Mouse (Mus musculus): ENCODE measurements around the gene Rpl28.
A peak's percentile ranks its signal among the peaks of the same experiment; 100 is the strongest.

Rpl28 gene

DNA sequence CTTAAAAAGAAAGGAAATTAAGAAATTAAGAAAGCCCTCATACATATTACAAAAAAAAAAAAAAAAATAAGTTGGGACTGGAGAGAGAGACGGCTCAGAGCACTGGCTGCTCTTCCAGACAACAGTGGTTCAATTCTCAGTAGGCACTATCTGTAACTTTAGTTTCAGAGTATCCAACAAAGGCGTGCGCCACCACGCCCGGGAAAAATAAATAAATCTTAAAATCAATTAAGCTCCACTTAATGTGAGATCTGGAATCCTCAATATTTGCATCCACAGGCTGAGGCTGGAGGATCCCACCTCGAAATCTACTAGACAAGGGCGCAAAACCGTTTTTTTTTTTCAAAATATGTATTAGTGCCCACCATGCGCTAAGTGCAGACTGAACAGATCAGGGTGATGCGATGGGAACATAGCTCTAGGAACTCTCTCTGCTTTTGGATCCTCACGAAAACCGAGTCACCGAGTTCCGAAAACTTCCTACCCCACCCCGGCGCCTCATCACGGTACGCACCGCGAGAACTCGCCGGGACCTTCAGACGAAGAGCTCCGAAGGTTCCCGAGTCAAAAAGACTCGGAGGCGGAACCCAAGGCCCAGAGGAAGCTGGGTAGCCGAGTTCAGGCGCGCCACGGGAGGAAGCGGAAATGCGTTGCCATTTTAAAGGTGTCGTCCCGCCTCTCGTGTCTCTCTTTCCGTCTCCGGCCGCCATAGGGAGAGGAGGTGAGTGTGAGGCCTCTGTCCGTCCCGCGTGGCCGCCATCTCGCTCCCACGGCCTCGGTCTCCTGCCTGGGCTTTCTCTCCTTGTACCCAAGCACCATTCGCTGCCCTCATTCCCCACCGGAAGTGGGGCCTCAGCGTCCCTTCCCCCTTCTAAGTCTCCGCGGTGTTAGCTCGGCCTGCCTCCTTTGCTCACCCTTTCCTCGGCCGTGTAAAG is at the start of gene Rpl28:
Gene Rpl28 (plus strand): TSS at position 597 of the 935 bp plus-strand sequence.
- DNase-seq (ENCODE audit: low spot score in 2 of 2), result peak; percentile 91 to 94

DNA sequence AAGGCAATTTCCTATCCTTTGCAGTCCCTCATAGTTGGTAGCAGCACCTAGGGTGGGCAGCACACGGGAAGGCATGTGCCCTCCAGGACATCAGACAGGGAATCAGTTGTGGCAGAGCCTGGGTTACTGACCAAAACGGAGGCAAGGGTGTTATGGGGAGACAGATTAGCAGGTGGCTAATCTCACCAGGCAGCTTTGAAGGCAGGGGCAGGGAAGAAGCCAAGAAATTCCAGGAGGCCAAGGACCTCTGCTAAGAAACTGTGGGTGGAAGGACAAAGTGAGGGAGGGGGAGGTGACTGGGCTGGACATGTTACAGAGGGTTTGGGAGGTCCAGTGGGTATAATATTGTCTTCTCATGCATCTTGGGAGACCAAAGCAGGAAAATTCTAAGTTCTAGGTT is 49.3 kb upstream of the Rpl28 start:
- DNase-seq (ENCODE audit: low spot score in 2 of 2), result no peak

DNA sequence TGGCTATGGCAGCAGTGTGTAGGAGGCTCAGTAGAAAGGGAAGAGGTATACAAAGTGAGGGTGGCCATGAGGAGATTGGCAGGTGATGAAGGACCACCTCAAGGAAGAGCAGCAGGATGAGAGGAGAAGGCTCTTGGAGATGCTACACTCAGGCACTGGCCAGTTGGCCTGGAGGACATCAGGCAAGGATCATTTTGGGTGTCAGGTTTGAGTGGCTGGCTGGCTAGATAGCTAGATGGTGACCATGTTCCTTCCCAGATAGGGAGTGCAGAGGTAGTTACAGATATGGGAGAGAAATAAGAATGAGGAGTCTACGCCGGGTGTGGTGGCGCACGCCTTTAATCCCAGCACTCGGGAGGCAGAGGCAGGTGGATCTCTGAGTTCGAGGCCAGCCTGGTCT is 47.8 kb upstream of the Rpl28 start:
- no peak for DNase-seq (ENCODE audit: low spot score in 2 of 2)

DNA sequence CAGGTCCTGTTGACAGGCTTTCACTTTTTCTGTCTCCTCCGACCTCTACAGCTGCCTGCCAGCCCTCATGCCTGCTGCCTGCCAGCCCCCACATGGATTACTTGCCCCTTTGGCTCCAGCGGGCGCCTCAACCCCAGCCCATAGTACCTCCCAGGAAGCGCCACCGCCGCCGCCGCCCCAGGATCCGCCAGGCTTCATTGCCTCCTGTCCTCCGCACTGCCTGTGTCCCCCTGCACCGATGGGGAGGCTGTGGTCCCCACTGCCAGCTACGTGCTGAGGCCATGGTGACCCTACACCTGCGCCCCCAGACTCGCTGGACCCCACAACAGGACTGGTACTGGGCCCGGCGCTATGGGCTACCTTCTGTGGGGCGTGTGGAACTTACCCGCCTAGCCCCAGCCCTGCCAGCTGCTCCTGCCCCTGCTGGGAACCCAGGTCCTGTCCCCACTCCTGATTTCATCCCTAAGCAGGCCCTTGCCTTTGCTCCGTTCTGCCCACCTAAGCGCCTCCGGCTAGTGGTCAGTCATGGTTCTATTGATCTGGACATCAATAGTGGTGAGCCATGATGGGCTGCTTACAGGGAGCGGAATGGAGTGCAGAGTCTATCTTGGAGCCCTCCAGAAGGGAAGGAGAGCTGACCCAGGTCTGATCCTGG is 46.2 kb upstream of the Rpl28 start:
- no peak for DNase-seq (ENCODE audit: low spot score in 2 of 2)

DNA sequence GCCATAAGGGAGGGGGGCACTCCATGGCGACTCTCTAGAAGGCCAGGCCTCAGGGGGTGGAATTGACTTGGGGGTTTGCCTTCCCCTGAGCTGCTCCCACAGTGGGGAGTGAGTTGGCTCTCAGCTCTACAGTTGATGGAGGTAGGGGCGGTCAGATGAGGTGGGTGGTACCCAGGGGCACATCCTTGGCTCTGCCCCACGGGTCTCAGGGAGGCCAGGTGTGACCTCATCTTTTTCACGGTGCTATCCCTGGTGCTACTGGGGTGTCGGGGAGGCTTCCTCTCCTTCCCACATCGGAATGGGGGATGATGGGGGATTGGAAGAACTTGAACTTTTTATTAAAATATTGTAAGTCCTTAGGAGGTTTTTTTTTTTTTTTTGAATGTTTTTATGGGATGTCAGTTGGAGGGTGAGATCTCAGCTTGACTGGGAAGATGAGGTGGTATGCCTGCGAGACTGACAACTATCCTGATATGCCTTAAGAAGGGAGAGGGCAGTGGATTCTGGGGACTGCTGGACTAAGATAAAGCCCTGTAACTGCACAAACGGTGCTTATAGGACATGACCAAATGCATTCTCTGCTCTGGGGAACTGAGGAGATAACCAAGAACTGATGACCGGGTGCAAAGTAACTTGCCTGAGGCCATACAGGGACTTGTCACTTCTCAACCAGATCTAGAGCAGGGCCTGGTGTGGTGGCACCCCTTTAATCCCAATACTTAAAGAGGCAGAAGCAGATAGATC is 45.3 kb upstream of the Rpl28 start:
- DNase-seq (ENCODE audit: low spot score in 2 of 2), result no peak

DNA sequence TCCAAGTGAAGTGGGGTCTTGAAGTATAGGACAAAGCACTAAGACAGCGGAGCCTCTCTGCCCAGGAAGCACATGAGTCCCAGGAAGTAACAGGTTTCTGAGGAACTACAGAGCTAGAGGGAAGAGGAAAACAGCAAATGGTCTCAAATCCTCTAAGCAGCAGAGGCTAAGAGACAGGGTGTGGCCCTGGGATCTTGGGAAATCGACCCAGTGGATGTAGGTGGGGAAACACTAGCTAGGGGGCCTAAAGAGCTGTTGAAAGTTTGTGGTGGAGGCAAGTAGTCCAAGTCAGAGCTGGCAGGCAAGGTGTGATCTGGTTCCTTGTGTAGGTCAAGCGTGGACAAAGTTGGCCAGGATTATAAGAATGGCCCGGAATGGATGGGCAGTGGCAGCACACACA is 44.4 kb upstream of the Rpl28 start:
- no peak for DNase-seq (ENCODE audit: low spot score in 2 of 2)

DNA sequence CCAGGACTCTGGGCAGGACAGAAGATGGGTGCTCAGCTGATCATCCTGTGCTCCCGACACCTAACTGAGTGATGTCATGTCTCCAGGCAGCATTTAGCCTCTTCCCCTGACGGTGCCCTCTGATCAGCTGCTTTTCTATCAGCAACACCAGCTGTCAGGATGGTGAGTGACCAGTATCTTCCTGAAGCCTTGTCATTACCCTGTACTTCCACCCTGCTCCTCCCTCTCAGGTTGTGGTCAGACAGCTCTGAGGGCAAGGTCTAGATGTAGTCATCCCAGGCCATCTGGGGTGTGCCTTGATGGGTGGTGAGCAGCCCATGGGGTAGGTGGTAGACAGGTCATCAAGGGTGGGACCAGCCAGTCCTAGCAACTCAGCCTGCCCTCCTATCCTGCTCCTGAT is 43.5 kb upstream of the Rpl28 start:
- no peak for DNase-seq (ENCODE audit: low spot score in 2 of 2)

DNA sequence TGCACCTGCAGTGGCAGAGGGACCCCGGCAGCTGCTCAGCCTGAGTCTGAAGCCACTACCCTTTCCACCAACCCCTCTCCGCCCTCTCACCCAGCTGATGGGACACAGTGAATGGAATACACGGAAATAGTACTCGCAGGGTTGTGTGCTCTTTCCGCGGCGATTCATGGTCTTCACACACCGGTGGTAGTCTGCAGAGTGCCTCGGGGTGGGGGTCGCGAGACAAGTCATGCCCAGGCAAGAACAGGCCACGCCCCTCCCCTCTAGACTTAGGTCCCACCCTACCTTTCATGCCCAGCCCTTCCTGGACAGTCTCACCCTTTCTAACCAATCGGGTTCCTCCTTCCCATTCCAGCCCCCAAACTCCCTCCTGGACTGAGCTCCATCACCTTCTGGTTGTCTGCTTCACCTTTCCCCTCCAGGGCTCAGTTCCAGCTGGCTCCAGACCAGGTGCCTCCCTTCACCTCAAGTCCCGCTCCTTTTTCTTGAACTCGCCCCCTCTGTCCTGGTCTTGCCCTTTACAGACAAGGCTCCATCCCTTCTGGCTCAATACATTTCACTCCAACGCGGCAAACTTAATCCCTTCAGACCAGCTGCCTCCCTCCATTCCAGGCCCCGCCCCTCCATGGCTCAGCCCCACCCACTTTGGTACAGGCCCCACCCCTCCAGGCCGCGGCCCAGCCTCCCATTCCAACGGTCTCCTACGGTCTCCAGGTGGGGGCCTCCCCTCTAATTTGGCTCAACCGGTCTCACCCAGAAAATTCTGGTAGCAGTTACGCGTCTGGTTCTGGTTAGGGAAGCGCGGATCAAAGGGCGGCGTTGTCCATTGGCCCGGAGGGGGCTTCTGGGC is 40.5 kb upstream of the Rpl28 start:
- DNase-seq (ENCODE audit: low spot score in 2 of 2), result peak; percentile 18 to 19

DNA sequence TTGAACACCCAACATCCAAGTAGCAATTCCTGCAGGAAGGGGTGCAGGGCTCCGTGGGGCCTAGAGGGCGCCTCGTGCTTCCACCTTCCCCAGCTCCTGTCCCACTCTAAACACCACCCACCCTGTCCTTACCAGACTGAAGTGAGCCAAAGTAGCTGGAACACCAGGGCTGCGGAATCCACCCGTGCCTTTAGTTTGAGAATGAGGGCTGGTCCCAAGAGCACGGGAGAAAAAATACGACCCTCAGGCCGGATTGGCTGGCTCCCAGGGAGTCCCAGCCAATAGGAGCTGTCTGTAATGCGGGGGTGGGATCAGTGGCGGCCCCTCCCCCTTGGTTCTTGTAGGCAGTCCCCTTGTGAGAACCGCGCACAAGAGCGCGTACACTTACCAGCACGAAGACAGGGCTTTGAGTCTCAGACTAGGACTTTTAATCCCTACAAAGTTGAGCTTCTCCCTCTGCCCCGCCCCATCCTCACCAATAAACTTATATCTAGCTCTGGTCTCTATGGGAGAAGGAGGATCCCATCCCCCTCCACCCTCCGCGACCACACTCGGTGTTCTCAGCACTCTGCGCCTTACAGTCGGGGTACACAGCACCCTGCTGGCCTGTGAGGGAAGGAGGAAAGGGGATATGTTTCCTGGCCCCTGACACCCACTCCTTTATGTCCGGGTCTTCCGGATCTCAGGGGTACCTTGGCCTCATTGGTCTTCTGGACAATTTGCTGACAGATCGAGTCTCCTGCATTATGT is 39.7 kb upstream of the Rpl28 start, which contains the start of gene Cox6b2:
Gene Cox6b2 (minus strand): TSS at position 274 of the 750 bp plus-strand sequence.
- DNase-seq (ENCODE audit: low spot score in 2 of 2), result peak; percentile 72 to 76

DNA sequence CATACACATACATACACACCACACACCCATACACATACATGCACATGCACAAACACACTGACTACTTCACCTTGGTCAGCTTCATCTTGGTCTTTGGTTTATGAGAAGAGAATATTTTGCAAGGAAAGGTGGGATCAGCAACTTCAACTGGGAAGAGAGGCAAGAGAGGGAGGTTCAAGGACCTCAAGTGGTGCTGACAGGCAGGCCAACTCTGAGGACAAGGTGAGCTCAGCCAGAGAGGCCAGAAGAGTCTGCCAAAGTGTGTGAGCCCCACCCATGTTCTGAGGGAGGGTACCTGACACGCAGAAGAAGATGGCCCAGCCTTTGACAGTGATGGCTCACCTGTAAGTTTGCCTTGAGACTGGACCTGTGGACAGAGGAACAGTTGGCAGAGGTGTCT is 33.0 kb upstream of the Rpl28 start:
- no peak for DNase-seq (ENCODE audit: low spot score in 2 of 2)

DNA sequence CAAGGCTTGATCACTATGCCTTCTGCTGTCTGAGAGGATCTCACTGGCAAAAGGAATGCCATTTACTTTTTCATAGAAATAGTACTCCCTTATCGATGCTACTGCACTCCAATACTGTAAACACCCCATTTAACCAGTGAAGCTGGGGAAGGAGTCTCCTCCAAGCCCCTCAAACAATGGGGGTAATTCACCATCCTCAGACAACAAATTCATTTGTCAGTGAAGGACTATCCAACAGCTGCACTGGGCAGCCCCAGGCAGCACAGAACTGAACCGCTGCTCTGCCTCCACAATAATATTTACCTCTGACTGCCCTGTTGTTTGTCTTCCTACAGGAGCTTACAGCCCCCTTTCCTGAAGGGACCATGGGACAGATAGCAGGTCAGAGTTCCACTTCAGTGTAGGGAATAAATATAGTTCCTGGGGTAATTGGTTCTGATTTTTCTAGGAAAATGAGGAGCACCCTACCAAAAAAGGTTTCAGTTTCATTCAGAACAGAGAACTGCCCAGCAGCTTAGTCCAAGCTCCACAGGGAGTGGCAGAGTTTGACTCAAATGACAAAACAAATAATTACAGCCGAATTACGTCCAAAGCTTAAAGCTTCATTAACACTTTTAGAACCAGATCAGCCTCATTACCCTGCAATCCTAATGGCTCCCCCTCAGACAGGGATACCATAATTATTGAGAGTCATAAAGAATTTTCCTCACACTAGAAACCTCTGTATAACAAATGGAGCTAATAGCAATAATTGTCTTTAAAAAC is 27.5 kb upstream of the Rpl28 start:
- DNase-seq (ENCODE audit: low spot score in 2 of 2), result no peak

DNA sequence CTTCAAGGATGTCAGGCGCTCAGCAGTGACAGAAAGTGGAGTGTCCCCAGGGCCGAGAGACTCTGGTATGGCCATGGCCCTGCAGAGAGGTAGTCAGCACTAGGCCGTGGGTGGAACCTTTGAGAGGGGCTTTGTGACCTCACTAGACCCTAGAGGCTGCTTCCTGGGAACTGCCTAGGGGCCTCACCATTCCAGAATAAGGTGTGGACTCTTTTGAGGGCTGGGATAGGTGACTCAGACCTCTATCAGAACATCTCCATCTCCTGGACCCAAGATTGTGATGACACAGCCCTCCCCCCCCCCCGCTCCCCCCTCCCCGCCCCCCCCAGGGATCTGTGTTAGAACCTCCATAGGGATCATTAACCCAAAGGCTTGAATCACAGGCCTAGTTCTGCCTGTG is 21.5 kb upstream of the Rpl28 start, which contains the start of gene Fam71e2:
Gene Fam71e2 (minus strand): TSS at position 101 of the 400 bp plus-strand sequence.
- no peak for DNase-seq (ENCODE audit: low spot score in 2 of 2)

DNA sequence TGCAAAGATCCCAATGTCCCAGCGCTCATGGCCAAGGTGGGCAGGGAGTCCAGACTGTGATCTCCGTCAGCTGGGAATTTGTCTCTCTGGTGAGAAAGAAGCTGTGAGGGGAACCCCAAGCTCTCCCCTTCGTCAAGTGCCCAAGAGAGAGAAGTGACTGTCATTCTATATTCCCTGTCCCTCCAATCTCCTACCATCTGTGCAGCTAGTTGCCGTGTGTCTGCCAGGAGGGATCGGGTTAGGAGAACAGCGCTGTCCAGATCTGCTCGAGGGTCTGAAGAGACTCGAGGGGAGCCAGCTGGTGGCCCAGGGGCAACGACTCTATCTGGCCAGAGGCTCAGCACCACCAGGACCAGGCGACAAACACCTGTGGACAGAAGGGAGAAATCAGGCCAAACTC is 16.5 kb upstream of the Rpl28 start:
- DNase-seq (ENCODE audit: low spot score in 2 of 2), result no peak

DNA sequence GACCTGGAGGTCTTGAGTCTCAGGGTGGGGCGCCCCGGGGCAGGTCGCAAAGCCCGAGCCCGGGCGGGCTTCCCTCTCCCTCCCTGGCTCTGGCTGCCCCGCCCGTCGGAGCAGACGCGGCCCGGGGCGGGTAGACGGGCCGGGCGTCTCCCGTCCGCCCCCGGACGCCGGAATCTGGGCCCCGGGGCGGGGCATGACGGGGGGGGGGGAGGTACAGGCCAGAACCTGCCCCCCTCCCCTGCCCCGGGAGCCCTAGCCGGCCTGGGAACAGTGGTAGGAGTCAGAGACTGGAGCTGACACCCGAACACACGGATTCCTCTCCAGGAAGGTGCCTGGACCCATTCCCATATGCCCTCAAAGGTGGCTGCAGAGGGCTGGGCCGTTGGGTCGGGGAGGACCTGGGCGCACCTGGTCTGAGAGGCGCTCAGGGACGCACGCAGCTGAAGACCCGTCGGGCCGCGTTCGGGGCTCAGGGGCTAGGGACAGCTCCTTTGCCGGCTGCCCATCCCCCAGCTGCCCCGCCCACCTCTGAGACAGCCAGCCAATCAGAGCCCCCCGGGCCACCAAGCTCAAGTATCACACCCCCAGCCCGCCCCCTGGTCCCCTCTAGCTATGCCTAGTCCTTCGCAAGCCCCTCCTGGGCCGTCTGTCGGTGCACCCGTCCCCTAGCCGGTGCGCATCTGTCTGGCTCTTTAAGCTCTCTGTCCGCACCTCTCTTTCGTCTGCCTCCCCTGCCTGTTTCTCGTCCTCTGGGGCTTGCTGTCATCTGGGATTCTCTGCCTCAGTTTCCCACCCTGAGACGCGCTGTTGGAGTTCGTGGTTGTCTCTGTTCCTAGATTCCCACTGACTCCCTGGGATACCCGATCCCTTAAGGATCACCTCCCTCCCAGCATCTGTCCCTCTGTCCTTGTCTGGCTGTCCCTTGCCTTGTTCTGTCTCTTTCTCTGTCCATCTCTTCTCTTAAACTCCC is 15.5 kb upstream of the Rpl28 start:
- DNase-seq (ENCODE audit: low spot score in 2 of 2), result peak in 1 of 2 experiments; percentile 39

DNA sequence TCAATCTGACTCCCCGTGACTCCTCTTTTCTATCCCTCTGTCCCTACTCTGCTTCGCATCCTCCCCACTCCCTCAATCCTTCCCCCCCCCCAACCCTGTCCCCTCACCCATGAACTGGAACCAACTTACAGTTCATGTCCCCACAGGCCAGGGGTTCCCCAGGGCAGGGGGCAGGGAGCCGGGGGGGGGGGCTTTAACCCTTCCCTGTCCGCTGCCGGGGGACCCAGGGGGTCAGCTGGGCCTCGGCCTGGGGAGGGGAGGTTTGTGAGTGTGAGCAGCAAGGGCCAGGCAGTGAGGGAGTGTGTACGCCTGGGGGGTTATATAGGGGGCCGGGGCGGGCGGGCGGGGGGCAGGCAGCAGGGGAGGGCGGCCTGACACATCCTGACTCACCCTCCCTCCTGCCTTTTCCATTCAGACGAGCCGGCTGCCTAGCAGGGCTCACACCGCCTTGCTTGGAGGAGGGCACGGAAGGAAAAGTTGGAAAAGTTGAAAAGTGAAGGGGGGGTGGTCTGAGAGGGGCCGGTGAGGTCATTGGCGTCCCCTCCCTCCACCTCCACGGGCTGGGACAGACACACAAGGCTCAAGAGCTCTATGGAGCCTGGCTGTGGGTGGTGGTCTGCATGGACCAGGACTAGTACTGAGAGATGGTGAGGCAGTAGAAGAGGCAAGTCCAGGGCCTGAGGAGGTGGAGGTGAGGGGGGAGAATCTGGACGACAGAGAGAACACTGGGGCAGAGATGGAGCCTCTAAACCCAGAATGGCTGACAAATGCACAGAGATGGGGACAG is 14.6 kb upstream of the Rpl28 start:
- no peak for DNase-seq (ENCODE audit: low spot score in 2 of 2)

DNA sequence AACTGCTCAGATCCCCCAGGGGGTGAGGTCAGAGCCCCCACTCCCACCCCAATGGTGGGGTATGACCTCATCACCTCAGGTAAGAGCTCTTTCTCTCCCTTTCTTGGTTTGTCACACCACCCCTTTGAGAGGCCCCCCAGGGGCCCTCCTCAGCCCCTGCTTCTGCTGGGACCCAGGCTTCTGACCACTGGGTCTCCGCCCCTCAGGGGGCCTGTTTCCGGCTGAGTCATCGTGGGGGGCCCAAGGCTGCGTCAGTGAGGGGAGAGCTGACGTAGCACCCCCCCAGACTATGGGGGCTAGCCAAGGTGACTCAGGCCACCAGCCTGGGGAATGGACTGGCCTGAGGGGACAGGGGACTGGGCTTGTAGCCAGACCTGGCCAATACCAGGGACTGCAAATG is 12.8 kb upstream of the Rpl28 start:
- DNase-seq (ENCODE audit: low spot score in 2 of 2), result no peak

DNA sequence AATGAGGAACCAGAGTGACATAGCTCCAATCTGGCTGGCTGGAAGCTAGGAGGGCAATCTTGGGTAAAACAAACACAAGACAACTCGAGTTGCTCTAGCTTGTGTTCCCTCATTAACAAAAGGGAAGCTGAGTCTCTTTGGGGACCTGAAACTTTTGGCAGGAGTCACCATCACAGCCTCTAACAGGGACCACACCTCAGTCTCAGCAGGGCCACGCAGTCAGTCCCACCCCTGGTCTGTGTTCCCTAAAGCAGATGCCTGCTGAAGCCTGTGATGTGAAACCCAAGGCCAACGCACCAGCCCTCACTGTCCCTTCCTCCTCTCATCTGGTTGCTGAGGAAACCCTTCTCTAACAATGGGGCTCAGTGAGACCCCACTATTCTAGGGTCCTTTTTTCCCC is 10.5 kb upstream of the Rpl28 start:
- DNase-seq (ENCODE audit: low spot score in 2 of 2), result no peak

DNA sequence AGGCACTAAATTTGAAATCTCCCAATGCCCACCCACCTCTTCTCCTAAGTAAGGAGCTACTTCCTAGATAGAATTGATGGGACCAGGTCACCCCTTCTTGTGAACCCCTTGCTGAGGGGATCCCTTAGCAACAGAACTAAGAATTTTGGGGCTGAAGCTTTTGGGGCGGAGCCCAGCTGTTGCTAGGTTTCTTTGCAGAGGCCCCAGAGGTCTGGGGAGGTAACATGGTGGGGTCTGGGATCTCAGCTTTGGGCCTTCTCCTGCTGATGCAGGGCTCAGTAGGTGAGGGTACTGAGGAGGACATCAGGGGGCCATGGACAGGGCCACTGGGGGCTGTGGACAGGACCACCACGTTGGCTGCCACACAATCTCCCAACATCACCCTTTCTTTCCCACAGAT is 9.9 kb upstream of the Rpl28 start, which contains the start of the genes Il11 and Tmem190:
Gene Il11 (minus strand): TSS at position 101 of the 400 bp plus-strand sequence.
Gene Tmem190 (plus strand): TSS at position 179 of the 400 bp plus-strand sequence.
- no peak for DNase-seq (ENCODE audit: low spot score in 2 of 2)

Data from frontal cortex, postnatal 10 days (tissue).